Mouse (Mus musculus) G1E (cell line): ENCODE results near the gene Myo16.

Experiments
- CTCF ChIP-seq: IDR thresholded peaks from 2 replicates; pipeline ENCODE4 v1.5.1; 2012; ENCODE audit warnings: low read depth, low read length, inconsistent platforms, mixed read lengths
- TAL1 ChIP-seq: conservative IDR thresholded peaks from 2 replicates; pipeline ENCODE4 v1.6.1; 2012; ENCODE audit warnings: low read depth, low read length, inconsistent platforms, mixed read lengths

GRCm38 (mm10) chr8:10598889-10599288, 445.2 kb downstream of the Myo16 start:
- TF ChIP-seq TAL1 (0 out of 2 replicates have a peak, but pooled peaks have one; percentile 13), CTCF (no peak)
